ENCODE assay signal across 8 mouse cellular contexts in the genomic region with DNA sequence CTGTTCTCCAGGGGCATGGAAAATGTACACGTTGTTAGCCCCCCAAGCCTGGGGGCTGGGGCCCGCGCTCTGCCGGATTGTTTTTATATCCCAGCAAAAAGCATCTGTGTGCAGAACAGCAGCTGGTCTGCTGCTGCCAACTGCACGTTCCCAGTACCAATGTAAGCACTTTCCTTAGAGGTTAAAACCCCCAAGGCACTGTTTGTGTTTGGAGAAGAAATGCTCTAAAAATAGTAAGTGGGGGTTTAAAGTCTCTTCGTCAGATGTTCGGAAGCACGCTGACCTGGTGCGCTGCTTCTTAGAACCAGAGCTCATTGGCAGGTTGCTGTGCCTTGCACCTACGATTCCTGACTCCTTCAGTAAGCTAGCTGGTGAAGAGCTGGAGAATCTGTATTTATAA.
DNase-seq lines count a peak whose midpoint lies in the region; ATAC-seq lines count a peak whose summit lies in the region.
"Had no signal": no experiment of that assay in that cellular context is flagged by ENCODE, and none has a peak within 500 bp of the region (broad histone marks: within the 10 kb centered on the region; RNA-seq: fewer than 3 reads in every experiment).

No protein-coding gene starts in this region.

- H3K9me3 ChIP-seq in limb, embryonic 15.5 days, result no peaks in the 10 kb centered on the region
- H3K9me3 ChIP-seq: liver, embryonic 13.5 days had no signal

- no peaks in the 10 kb centered on the region for H3K27me3 ChIP-seq in limb, embryonic 15.5 days
- H3K27me3 ChIP-seq: liver, embryonic 13.5 days had no signal

- H3K27ac ChIP-seq in limb, embryonic 15.5 days, result peak overlapping the region; percentile 28; the same call in 1 of the 2 replicates
- H3K27ac ChIP-seq: liver, embryonic 13.5 days had no signal

- WGBS in limb, embryonic 15.5 days, result 9% methylated on average over 10 of the region's 10 CpGs

- peak; percentile 27 for DNase-seq in lung, postnatal 10 days
- DNase-seq in lung, postnatal 14 days, result no peak
- DNase-seq in forelimb bud, embryonic 11.5 days (ENCODE audit: low read depth, low spot score), result peak; percentile 30
- DNase-seq in right cerebral cortex, postnatal 4 days, result no peak
- DNase-seq in urinary bladder, adult 2 months (ENCODE audit: low spot score), result no peak
- DNase-seq in right cerebral cortex, postnatal 36 days (ENCODE audit: low spot score in 2 of 2), result no peak
- DNase-seq: liver, embryonic 13.5 days had no signal

- no peak for ATAC-seq in limb, embryonic 15.5 days (ENCODE audit: insufficient number of reproducible peaks, low FRiP score, low TSS enrichment, low read depth)

- H3K4me3 ChIP-seq in limb, embryonic 15.5 days, result 0 out of 2 replicates have a peak overlapping the region, but pooled peaks have one; percentile 13
- H3K4me3 ChIP-seq: liver, embryonic 13.5 days had no signal

- H3K9ac ChIP-seq in limb, embryonic 15.5 days, result no peak overlapping the region
- H3K9ac ChIP-seq: liver, embryonic 13.5 days had no signal

- H3K36me3 ChIP-seq in limb, embryonic 15.5 days, result no peaks in the 10 kb centered on the region
- H3K36me3 ChIP-seq: liver, embryonic 13.5 days had no signal

- peaks cover 16% of the 10 kb centered on the region for H3K4me1 ChIP-seq in limb, embryonic 15.5 days
- H3K4me1 ChIP-seq: liver, embryonic 13.5 days had no signal

- peak overlapping the region; percentile 41 for H3K4me2 ChIP-seq in limb, embryonic 15.5 days
- H3K4me2 ChIP-seq: liver, embryonic 13.5 days had no signal

Comparison
In these comparisons a context has a peak if more than half of its experiments do, and no peak if none do; other contexts are left out.
1. DNase-seq: peak in lung, postnatal 10 days (single experiment) and forelimb bud, embryonic 11.5 days (single experiment); none in lung, postnatal 14 days (single experiment), right cerebral cortex, postnatal 4 days (single experiment), urinary bladder, adult 2 months (single experiment) and right cerebral cortex, postnatal 36 days (0 of 2).